28 mouse cellular contexts compared by ENCODE assay signal in the genomic region with DNA sequence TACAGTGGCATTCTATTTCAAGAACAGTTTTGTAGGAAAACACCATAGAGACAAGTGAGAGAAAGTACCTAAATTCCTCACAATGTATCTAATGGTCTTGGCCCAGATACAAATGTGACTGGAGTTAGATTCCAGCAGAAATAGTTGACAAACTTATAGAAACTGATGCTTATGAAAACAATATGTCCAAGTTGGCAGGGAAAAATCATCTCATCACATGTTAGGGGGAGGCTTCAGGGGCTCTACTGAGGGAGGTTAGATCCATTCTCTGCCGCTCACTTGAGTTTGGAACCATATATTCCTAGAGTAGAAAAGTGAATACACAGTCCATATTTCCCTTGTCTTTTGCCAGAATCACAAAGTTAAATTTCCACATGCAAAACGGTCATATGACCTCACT.
A peak's percentile ranks its signal among the peaks of the same experiment; 100 is the strongest.
DNase-seq lines count a peak whose midpoint lies in the region; ATAC-seq and TF ChIP-seq lines count a peak whose summit lies in the region.
"Had no signal": no experiment of that assay in that cellular context is flagged by ENCODE, and none has a peak within 500 bp of the region (broad histone marks: within the 10 kb centered on the region; RNA-seq: fewer than 3 reads in every experiment).

No protein-coding gene starts in this region.

- no peak for TF ChIP-seq CTCF in layer of hippocampus, adult 2 months (conservative IDR thresholded peaks at IDR 0.05)

- 0 out of 2 replicates have a peak overlapping the region, but pooled peaks have one; percentile 51 for H3K27ac ChIP-seq in embryonic facial prominence, embryonic 13.5 days
- H3K27ac ChIP-seq in embryonic facial prominence, embryonic 10.5 days (replicated peaks) = no peak overlapping the region
- peak overlapping the region; percentile 15; the same call in 1 of the 2 replicates for H3K27ac ChIP-seq in layer of hippocampus, adult 2 months
- 0 out of 2 replicates have a peak overlapping the region, but pooled peaks have one; percentile 19 for H3K27ac ChIP-seq in limb, embryonic 10.5 days
- no peak overlapping the region for H3K27ac ChIP-seq in liver, embryonic 12.5 days
- H3K27ac ChIP-seq: forebrain, embryonic 13.5 days; hindbrain, embryonic 10.5 days; hindbrain, embryonic 15.5 days; liver, embryonic 15.5 days; midbrain, embryonic 12.5 days; neural tube, embryonic 13.5 days had no signal

- no peak overlapping the region for H3K4me2 ChIP-seq in embryonic facial prominence, embryonic 13.5 days
- no peak overlapping the region for H3K4me2 ChIP-seq in liver, embryonic 12.5 days
- H3K4me2 ChIP-seq: forebrain, embryonic 13.5 days; heart, embryonic 11.5 days; hindbrain, embryonic 15.5 days; liver, embryonic 15.5 days; midbrain, embryonic 12.5 days; neural tube, embryonic 13.5 days had no signal

- H3K36me3 ChIP-seq in embryonic facial prominence, embryonic 13.5 days = no peaks in the 10 kb centered on the region
- H3K36me3 ChIP-seq in embryonic facial prominence, embryonic 10.5 days (replicated peaks) = no peaks in the 10 kb centered on the region
- H3K36me3 ChIP-seq in limb, embryonic 10.5 days = no peaks in the 10 kb centered on the region
- no peaks in the 10 kb centered on the region for H3K36me3 ChIP-seq in liver, embryonic 12.5 days
- H3K36me3 ChIP-seq: hindbrain, embryonic 10.5 days; hindbrain, embryonic 15.5 days; liver, embryonic 15.5 days; midbrain, embryonic 12.5 days; neural tube, embryonic 13.5 days had no signal

- 57% methylated on average over 2 of the region's 2 CpGs for WGBS in embryonic facial prominence, embryonic 13.5 days
- WGBS in embryonic facial prominence, embryonic 10.5 days = 86% methylated on average over 2 of the region's 2 CpGs
- 96% methylated on average over 2 of the region's 2 CpGs for WGBS in limb, embryonic 10.5 days
- 70% methylated on average over 2 of the region's 2 CpGs for WGBS in liver, embryonic 12.5 days (ENCODE audit: insufficient replicate concordance)

- H3K9ac ChIP-seq in embryonic facial prominence, embryonic 13.5 days = no peak overlapping the region
- no peak overlapping the region for H3K9ac ChIP-seq in liver, embryonic 12.5 days
- H3K9ac ChIP-seq: forebrain, embryonic 13.5 days; hindbrain, embryonic 15.5 days; liver, embryonic 15.5 days; midbrain, embryonic 12.5 days; neural tube, embryonic 13.5 days had no signal

- DNase-seq in embryonic facial prominence, embryonic 10.5 days (ENCODE audit: low spot score) = no peak
- DNase-seq in layer of hippocampus, adult 2 months (ENCODE audit: low spot score in 2 of 2) = no peak
- no peak for DNase-seq in layer of hippocampus, postnatal 14 days (ENCODE audit: low spot score in 2 of 2)
- DNase-seq in 3T3-L1 (ENCODE audit: low read depth, low spot score) = peak; percentile 14
- DNase-seq in limb, embryonic 10.5 days (ENCODE audit: low spot score) = no peak
- no peak for DNase-seq in B cell, adult 2 months
- DNase-seq: adrenal gland, adult 2 months; adrenal gland, postnatal 36 days; cerebellum, adult 2 months; cerebellum, postnatal 25 days; gastrocnemius, postnatal 25 days; heart, adult 11 months; layer of hippocampus, postnatal 36 days; left cerebral cortex, postnatal 4 days; liver; right cerebral cortex, postnatal 4 days had no signal

- no peak for ATAC-seq in embryonic facial prominence, embryonic 13.5 days (ENCODE audit: insufficient number of reproducible peaks, insufficient read depth, low FRiP score, low TSS enrichment, low read depth)
- ATAC-seq in liver, embryonic 12.5 days = no peak
- ATAC-seq: activated CD4-positive, CD25-positive, alpha-beta regulatory T cell, adult 4 months; forebrain, embryonic 13.5 days; inflammation-experienced regulatory T-cells, adult 6 months had no signal

- H3K4me3 ChIP-seq in embryonic facial prominence, embryonic 13.5 days = no peak overlapping the region
- H3K4me3 ChIP-seq in embryonic facial prominence, embryonic 10.5 days = no peak overlapping the region
- H3K4me3 ChIP-seq in layer of hippocampus, adult 2 months = no peak overlapping the region
- H3K4me3 ChIP-seq in limb, embryonic 10.5 days = no peak overlapping the region
- H3K4me3 ChIP-seq in liver, embryonic 12.5 days = no peak overlapping the region
- H3K4me3 ChIP-seq: forebrain, embryonic 13.5 days; hindbrain, embryonic 10.5 days; hindbrain, embryonic 15.5 days; liver, embryonic 15.5 days; megakaryocyte, embryonic 14.5 days; midbrain, embryonic 12.5 days; neural tube, embryonic 13.5 days had no signal

- peaks cover 18% of the 10 kb centered on the region for H3K4me1 ChIP-seq in embryonic facial prominence, embryonic 13.5 days
- H3K4me1 ChIP-seq in embryonic facial prominence, embryonic 10.5 days = peaks cover 9% of the 10 kb centered on the region
- peaks cover 17% of the 10 kb centered on the region; the same call in 1 of the 2 replicates for H3K4me1 ChIP-seq in limb, embryonic 10.5 days
- peaks cover 3% of the 10 kb centered on the region; the same call in 1 of the 2 replicates for H3K4me1 ChIP-seq in liver, embryonic 12.5 days
- H3K4me1 ChIP-seq: forebrain, embryonic 13.5 days; hindbrain, embryonic 10.5 days; liver, embryonic 15.5 days; midbrain, embryonic 12.5 days; neural tube, embryonic 13.5 days had no signal

- H3K27me3 ChIP-seq in embryonic facial prominence, embryonic 13.5 days = no peaks in the 10 kb centered on the region
- H3K27me3 ChIP-seq in embryonic facial prominence, embryonic 10.5 days (replicated peaks; ENCODE audit: low read depth, poor library complexity, severe bottlenecking) = no peaks in the 10 kb centered on the region
- H3K27me3 ChIP-seq in limb, embryonic 10.5 days (ENCODE audit: low read depth, poor library complexity, severe bottlenecking) = no peaks in the 10 kb centered on the region
- no peaks in the 10 kb centered on the region for H3K27me3 ChIP-seq in liver, embryonic 12.5 days (replicated peaks)
- H3K27me3 ChIP-seq: forebrain, embryonic 13.5 days; hindbrain, embryonic 15.5 days; liver, embryonic 15.5 days; megakaryocyte, embryonic 14.5 days; midbrain, embryonic 12.5 days; neural tube, embryonic 13.5 days had no signal

- H3K9me3 ChIP-seq in embryonic facial prominence, embryonic 13.5 days = no peaks in the 10 kb centered on the region
- H3K9me3 ChIP-seq in embryonic facial prominence, embryonic 10.5 days = no peaks in the 10 kb centered on the region
- H3K9me3 ChIP-seq in limb, embryonic 10.5 days (replicated peaks) = no peaks in the 10 kb centered on the region
- H3K9me3 ChIP-seq in liver, embryonic 12.5 days (replicated peaks) = no peaks in the 10 kb centered on the region
- H3K9me3 ChIP-seq: forebrain, embryonic 13.5 days; hindbrain, embryonic 10.5 days; hindbrain, embryonic 15.5 days; liver, embryonic 15.5 days; megakaryocyte, embryonic 14.5 days; midbrain, embryonic 12.5 days; neural tube, embryonic 13.5 days had no signal

Comparison
In these comparisons a context has a peak if more than half of its experiments do, and no peak if none do; other contexts are left out.
1. H3K27ac ChIP-seq: peak in embryonic facial prominence, embryonic 13.5 days (single experiment), layer of hippocampus, adult 2 months (single experiment) and limb, embryonic 10.5 days (single experiment); none in embryonic facial prominence, embryonic 10.5 days (single experiment) and liver, embryonic 12.5 days (single experiment).